Mouse (Mus musculus) hindbrain, embryonic 16.5 days (tissue): ENCODE data around the gene Tk1. TPM values are rescaled to one million over a fixed set of nuclear protein-coding genes. Genes with fewer than 3 reads are reported as not detected.

Experiments
- ATAC-seq: fragments of 200-750 bp; cut with Nextera tagmentation; 2 replicates; pipeline ENCODE4 v1.8.0; 2017; ENCODE audit warnings: moderate TSS enrichment, moderate library complexity
- H3K27ac ChIP-seq: fragments of 300-500 bp; sonication (generic); 2 replicates; pipeline ENCODE4 v1.5.1; 2014; ENCODE audit warnings: low read depth, mild to moderate bottlenecking, control low read depth, low read length, moderate library complexity
- H3K27me3 ChIP-seq: fragments of 300-500 bp; sonication (generic); replicated peaks from 2 replicates; pipeline ENCODE4 v1.6.1; 2014; ENCODE audit warnings: low read length; ENCODE audit not compliant: control insufficient read depth, insufficient read depth
- H3K36me3 ChIP-seq: fragments of 300-500 bp; sonication (generic); 2 replicates; pipeline ENCODE4 v1.6.1; 2014; ENCODE audit warnings: mild to moderate bottlenecking, low read length, moderate library complexity, mixed read lengths; ENCODE audit not compliant: control insufficient read depth, insufficient read depth
- H3K4me1 ChIP-seq: fragments of 300-500 bp; sonication (generic); 2 replicates; pipeline ENCODE4 v1.6.1; 2014; ENCODE audit warnings: low read depth, low read length; ENCODE audit not compliant: control insufficient read depth, insufficient read depth
- H3K4me2 ChIP-seq: fragments of 300-500 bp; sonication (generic); 2 replicates; pipeline ENCODE4 v1.6.1; 2014; ENCODE audit warnings: mild to moderate bottlenecking, low read length, control low read depth, moderate library complexity
- H3K4me3 ChIP-seq: fragments of 300-500 bp; sonication (generic); 2 replicates; pipeline ENCODE4 v1.5.1; 2014; ENCODE audit warnings: mild to moderate bottlenecking, low read length, control low read depth, moderate library complexity
- H3K9ac ChIP-seq: fragments of 300-500 bp; sonication (generic); 2 replicates; pipeline ENCODE4 v1.6.1; 2014; ENCODE audit warnings: low read depth, mild to moderate bottlenecking, control low read depth, low read length, moderate library complexity
- H3K9me3 ChIP-seq: fragments of 300-500 bp; sonication (generic); 2 replicates; pipeline ENCODE4 v1.6.1; 2014; ENCODE audit warnings: mild to moderate bottlenecking, low read length, moderate library complexity; ENCODE audit not compliant: control insufficient read depth
- WGBS: fragments of 180-500 bp; shearing (Covaris S2); extraction: QIAGEN DNeasy Blood & Tissue Kit; methylation state at CpG from one replicate; pipeline ENCODE4 v1.1.7; 2014; 5-methylcytosine and 5-hydroxymethylcytosine counted together
- polyA plus RNA-seq: library from polyadenylated mRNA; unstranded; fragments of >200 nt; fragmentation: Nextera tagmentation; extraction: Ambion mirVana; gene quantifications from 2 replicates; pipeline ENCODE4 v1.2.1, GENCODE M21; 2015

The Tk1 gene
- polyA plus RNA-seq, 1 experiment from 2014 or later, result 19.6 TPM

GRCm38 (mm10) chr11:117781199-117781821, 44.6 kb downstream of the Tk1 start:
- Histone ChIP-seq H3K27me3 (peaks cover 19% of the 10 kb centered on the region), H3K9me3 (no peaks in the 10 kb centered on the region), H3K9ac (no peak overlapping the region), H3K4me3 (no peak overlapping the region), H3K4me1 (peaks cover 31% of the 10 kb centered on the region), H3K27ac (peak overlapping the region; percentile 44; the same call in 1 of the 2 replicates), H3K36me3 (no peaks in the 10 kb centered on the region), H3K4me2 (peak overlapping the region; percentile 55)
- WGBS, result 22% methylated on average over 18 of the region's 18 CpGs
- no peak for ATAC-seq

- 3% methylated on average over 19 of the region's 19 CpGs for WGBS
- peaks cover 31% of the 10 kb centered on the region for H3K4me1 ChIP-seq
- H3K27me3 ChIP-seq, result peaks cover 19% of the 10 kb centered on the region
- H3K9ac ChIP-seq, result peak overlapping the region; percentile 53
- H3K27ac ChIP-seq, result peak overlapping the region; percentile 51; the same call in 1 of the 2 replicates
- ATAC-seq, result no peak
- H3K9me3 ChIP-seq, result no peaks in the 10 kb centered on the region
- H3K36me3 ChIP-seq, result no peaks in the 10 kb centered on the region
- H3K4me3 ChIP-seq, result peak overlapping the region; percentile 33
- H3K4me2 ChIP-seq, result peak overlapping the region; percentile 55
Observed at GRCm38 (mm10) chr11:117780582-117781111, 45.2 kb downstream of the Tk1 start.

GRCm38 (mm10) chr11:117780199-117780515, 45.7 kb downstream of the Tk1 start:
- Histone ChIP-seq H3K4me1 (peaks cover 31% of the 10 kb centered on the region), H3K4me2 (peak overlapping the region; percentile 55), H3K4me3 (peak overlapping the region; percentile 33), H3K9me3 (no peaks in the 10 kb centered on the region), H3K9ac (peak overlapping the region; percentile 53), H3K27ac (peak overlapping the region; percentile 51), H3K27me3 (peaks cover 19% of the 10 kb centered on the region), H3K36me3 (no peaks in the 10 kb centered on the region)
- 5% methylated on average over 17 of the region's 17 CpGs for WGBS
- ATAC-seq, result no peak

GRCm38 (mm10) chr11:117779434-117780198, 46.3 kb downstream of the Tk1 start:
- Histone ChIP-seq H3K27me3 (peaks cover 19% of the 10 kb centered on the region), H3K9me3 (no peaks in the 10 kb centered on the region), H3K9ac (peak overlapping the region; percentile 53), H3K4me1 (peaks cover 31% of the 10 kb centered on the region), H3K4me3 (peak overlapping the region; percentile 33), H3K4me2 (peak overlapping the region; percentile 55), H3K27ac (peak overlapping the region; percentile 51), H3K36me3 (no peaks in the 10 kb centered on the region)
- WGBS, result 8% methylated on average over 38 of the region's 38 CpGs
- peak; percentile 55; the same call in 1 of the 2 replicates for ATAC-seq

- WGBS, result 71% methylated on average over 12 of the region's 12 CpGs
- H3K9me3 ChIP-seq, result no peaks in the 10 kb centered on the region
- peaks cover 19% of the 10 kb centered on the region for H3K27me3 ChIP-seq
- H3K4me3 ChIP-seq, result no peak overlapping the region
- H3K4me2 ChIP-seq, result peak overlapping the region; percentile 55; the same call in 1 of the 2 replicates
- peak overlapping the region; percentile 42; the same call in 1 of the 2 replicates for H3K27ac ChIP-seq
- peaks cover 31% of the 10 kb centered on the region for H3K4me1 ChIP-seq
- no peak for ATAC-seq
- no peaks in the 10 kb centered on the region for H3K36me3 ChIP-seq
- H3K9ac ChIP-seq, result no peak overlapping the region
Observed at GRCm38 (mm10) chr11:117778851-117779433, 47.0 kb downstream of the Tk1 start.

- no peak overlapping the region for H3K27ac ChIP-seq
- no peak overlapping the region for H3K4me2 ChIP-seq
- no peak overlapping the region for H3K9ac ChIP-seq
- H3K27me3 ChIP-seq, result peaks cover 17% of the 10 kb centered on the region
- no peak overlapping the region for H3K4me3 ChIP-seq
- peaks cover 26% of the 10 kb centered on the region for H3K4me1 ChIP-seq
- H3K9me3 ChIP-seq, result no peaks in the 10 kb centered on the region
- H3K36me3 ChIP-seq, result no peaks in the 10 kb centered on the region
- no peak for ATAC-seq
- WGBS, result 94% methylated on average over 11 of the region's 11 CpGs
Observed at GRCm38 (mm10) chr11:117778031-117778430, 47.9 kb downstream of the Tk1 start.

- no peaks in the 10 kb centered on the region for H3K9me3 ChIP-seq
- no peak for ATAC-seq
- H3K36me3 ChIP-seq, result no peaks in the 10 kb centered on the region
- H3K27me3 ChIP-seq, result peaks cover 15% of the 10 kb centered on the region
- no peak overlapping the region for H3K27ac ChIP-seq
- peaks cover 22% of the 10 kb centered on the region for H3K4me1 ChIP-seq
- H3K4me3 ChIP-seq, result no peak overlapping the region
- no peak overlapping the region for H3K9ac ChIP-seq
- WGBS, result 81% methylated on average over 5 of the region's 5 CpGs
- no peak overlapping the region for H3K4me2 ChIP-seq
Observed at GRCm38 (mm10) chr11:117777111-117777510, 48.8 kb downstream of the Tk1 start.

GRCm38 (mm10) chr11:117776085-117776792, 49.7 kb downstream of the Tk1 start:
- H3K4me3 ChIP-seq, result no peak overlapping the region
- ATAC-seq, result no peak
- H3K9ac ChIP-seq, result no peak overlapping the region
- peaks cover 8% of the 10 kb centered on the region for H3K27me3 ChIP-seq
- peaks cover 21% of the 10 kb centered on the region for H3K4me1 ChIP-seq
- WGBS, result 88% methylated on average over 14 of the region's 14 CpGs
- no peaks in the 10 kb centered on the region for H3K36me3 ChIP-seq
- H3K4me2 ChIP-seq, result no peak overlapping the region
- H3K27ac ChIP-seq, result no peak overlapping the region
- H3K9me3 ChIP-seq, result no peaks in the 10 kb centered on the region
